Mouse (Mus musculus) liver, postnatal 0 days (tissue): ENCODE results near the gene Ldlr.
"Not testable (repeated sequence)": the region's sequence is repeated elsewhere in the genome, so short reads cannot be mapped to it uniquely, and the experiment has no call there.

Source experiments
- CTCF ChIP-seq: sonication (generic); IDR thresholded peaks from 2 replicates; pipeline ENCODE4 v1.5.1; 2016; ENCODE audit warnings: antibody characterized with exemption, low read depth
- EP300 ChIP-seq: IDR thresholded peaks from 2 replicates; pipeline ENCODE4 v1.6.1; 2016; ENCODE audit warnings: antibody characterized with exemption, low read depth, mild to moderate bottlenecking

DNA sequence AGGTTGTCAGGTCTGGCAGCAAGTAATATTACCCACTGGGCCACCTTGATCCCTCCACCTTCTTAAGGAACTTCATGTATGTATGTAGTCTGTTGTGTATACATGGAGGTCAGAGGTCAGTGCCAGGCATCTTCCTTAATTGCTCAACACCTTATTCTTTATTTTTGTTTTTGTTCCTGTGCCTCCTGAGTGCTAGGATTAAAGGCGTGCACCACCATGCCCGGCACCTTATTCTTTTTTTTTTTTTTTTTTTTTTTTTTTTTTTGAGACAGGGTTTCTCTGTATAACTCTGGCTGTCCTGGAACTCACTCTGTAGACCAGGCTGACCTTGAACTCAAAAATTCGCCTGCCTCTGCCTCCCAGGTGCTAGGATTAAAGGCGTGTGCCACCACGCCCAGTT lies 50.1 kb downstream of the Ldlr start:
- not testable (repeated sequence) for TF ChIP-seq CTCF, EP300
